Mouse (Mus musculus) cortical plate, adult 2 months (tissue): ENCODE data around the gene Tmprss2.

Experiments
- CTCF ChIP-seq: fragments of 200-500 bp; IDR thresholded peaks from 2 replicates; pipeline ENCODE4 v1.5.1; 2011; ENCODE audit warnings: mild to moderate bottlenecking, control low read depth, low read length; ENCODE audit not compliant: insufficient read depth; ENCODE audit errors: extremely low read depth
- POLR2A ChIP-seq: fragments of 200-500 bp; IDR thresholded peaks from 2 replicates; pipeline ENCODE4 v1.6.1; 2011; ENCODE audit warnings: mild to moderate bottlenecking, low read length, control low read depth; ENCODE audit not compliant: insufficient read depth; ENCODE audit errors: extremely low read depth

- no peak for TF ChIP-seq POLR2A
- TF ChIP-seq CTCF, result no peak
These were observed 17.0 kb downstream of the Tmprss2 start for GRCm38 (mm10) chr16:97593816-97594509.
